Mouse (Mus musculus): ENCODE data around the gene Skint4. TPM values are rescaled to one million over a fixed set of nuclear protein-coding genes. Genes with fewer than 3 reads are reported as not detected.

Gene Skint4
- total RNA-seq (2023; ENCODE audit: inconsistent age) = not detected in 4 replicates

DNA sequence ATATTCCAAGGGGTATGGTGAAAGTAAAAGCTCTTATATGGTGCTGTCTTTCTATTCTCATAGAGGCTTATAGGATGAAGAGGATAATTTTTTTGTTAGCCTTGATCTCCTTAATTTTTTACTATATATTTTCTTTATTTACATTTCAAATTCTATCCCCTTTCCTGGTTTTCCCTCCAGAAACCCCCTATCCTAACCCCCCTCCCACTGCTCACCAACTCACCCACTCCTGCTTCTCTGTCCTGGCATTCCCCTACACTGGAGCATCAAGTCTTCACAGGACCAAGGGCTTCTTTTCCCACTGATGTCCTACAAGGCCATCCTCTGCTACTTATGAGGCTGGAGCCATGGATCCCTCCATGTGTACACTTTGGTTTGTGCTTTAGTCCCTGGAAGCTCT, at the start of gene Skint4:
TSS of gene Skint4 (plus strand) at position 301 of the 400 bp plus-strand sequence.

Other genes starting within 250 kb of the Skint4 start
- gene Slc5a9, start 169.1 kb upstream of the Skint4 start, total RNA-seq (2023; ENCODE audit: inconsistent age) = not detected in 4 replicates
- gene Skint8, start 152.6 kb upstream of the Skint4 start, total RNA-seq (2023; ENCODE audit: inconsistent age) = not detected in 4 replicates
- gene Skint7, start 99.1 kb upstream of the Skint4 start, total RNA-seq (2023; ENCODE audit: inconsistent age) = not detected in 4 replicates
- gene Skint1, start 65.7 kb upstream of the Skint4 start, total RNA-seq (2023; ENCODE audit: inconsistent age) = not detected in 4 replicates
- gene Skint3, start 160.2 kb downstream of the Skint4 start, total RNA-seq (2023; ENCODE audit: inconsistent age) = not detected in 4 replicates

Data from B cell, adult (primary cell).